Mouse (Mus musculus) liver, postnatal 0 days (tissue): ENCODE measurements around the gene Acbd3. TPM values are rescaled to one million over a fixed set of nuclear protein-coding genes. Genes with fewer than 3 reads are reported as not detected.
A peak's percentile ranks its signal among the peaks of the same experiment; 100 is the strongest.

Source experiments
- ATAC-seq: fragments of 200-750 bp; cut with Nextera tagmentation; 2 replicates; pipeline ENCODE4 v1.8.0; 2017; ENCODE audit warnings: mild to moderate bottlenecking, moderate library complexity
- DNase-seq: peaks from one replicate; pipeline ENCODE4 v3.0.0-alpha.2; 2016
- H3K27ac ChIP-seq: fragments of 300-500 bp; sonication (generic); 2 replicates; pipeline ENCODE4 v1.5.1; 2014; ENCODE audit warnings: antibody characterized with exemption, moderate library complexity, mild to moderate bottlenecking, low read depth
- H3K27me3 ChIP-seq: fragments of 300-500 bp; sonication (generic); 2 replicates; pipeline ENCODE4 v1.6.1; 2014; ENCODE audit warnings: low read length, control low read depth, mixed read lengths; ENCODE audit not compliant: insufficient read depth
- H3K36me3 ChIP-seq: fragments of 300-500 bp; sonication (generic); replicated peaks from 2 replicates; pipeline ENCODE4 v1.6.1; 2014; ENCODE audit warnings: mild to moderate bottlenecking, control low read depth, low read length, moderate library complexity, mixed read lengths; ENCODE audit not compliant: insufficient read depth
- H3K4me1 ChIP-seq: fragments of 300-500 bp; sonication (generic); 2 replicates; pipeline ENCODE4 v1.6.1; 2014; ENCODE audit warnings: antibody characterized with exemption, mild to moderate bottlenecking, control low read depth; ENCODE audit not compliant: insufficient read depth
- H3K4me2 ChIP-seq: fragments of 300-500 bp; sonication (generic); 2 replicates; pipeline ENCODE4 v1.6.1; 2014; ENCODE audit warnings: low read depth, mild to moderate bottlenecking, low read length, moderate library complexity, mixed read lengths
- H3K4me3 ChIP-seq: fragments of 300-500 bp; sonication (generic); 2 replicates; pipeline ENCODE4 v1.5.1; 2014; ENCODE audit warnings: low read depth, low read length
- H3K9ac ChIP-seq: fragments of 300-500 bp; sonication (generic); replicated peaks from 2 replicates; pipeline ENCODE4 v1.6.1; 2014; ENCODE audit warnings: mild to moderate bottlenecking, moderate library complexity
- H3K9me3 ChIP-seq: fragments of 300-500 bp; sonication (generic); 2 replicates; pipeline ENCODE4 v1.6.1; 2016; ENCODE audit warnings: mild to moderate bottlenecking, control low read depth, low read length, mixed read lengths
- CTCF ChIP-seq: sonication (generic); IDR thresholded peaks from 2 replicates; pipeline ENCODE4 v1.5.1; 2016; ENCODE audit warnings: antibody characterized with exemption, low read depth
- EP300 ChIP-seq: IDR thresholded peaks from 2 replicates; pipeline ENCODE4 v1.6.1; 2016; ENCODE audit warnings: antibody characterized with exemption, low read depth, mild to moderate bottlenecking
- WGBS: fragments of 180-500 bp; shearing (Covaris S2); extraction: QIAGEN DNeasy Blood & Tissue Kit; methylation state at CpG from one replicate; pipeline ENCODE4 v1.1.7; 2014; ENCODE audit not compliant: insufficient replicate concordance; 5-methylcytosine and 5-hydroxymethylcytosine counted together
- polyA plus RNA-seq: library from polyadenylated mRNA; unstranded; fragments of >200 nt; fragmentation: Nextera tagmentation; extraction: Ambion mirVana; gene quantifications from 2 replicates; pipeline ENCODE4 v1.2.1, GENCODE M21; 2015

Gene Acbd3
- polyA plus RNA-seq, 1 experiment from 2014 or later = 7.3 TPM

GRCm38 (mm10) chr1:180707813-180708212 is 18.0 kb upstream of the Acbd3 start:
- Histone ChIP-seq H3K9ac (no peak overlapping the region), H3K4me2 (no peak overlapping the region), H3K4me1 (peaks cover 11% of the 10 kb centered on the region; the same call in 1 of the 2 replicates), H3K36me3 (no peaks in the 10 kb centered on the region), H3K27ac (no peak overlapping the region), H3K4me3 (no peak overlapping the region), H3K9me3 (no peaks in the 10 kb centered on the region), H3K27me3 (no peaks in the 10 kb centered on the region)
- WGBS = 41% methylated on average over 3 of the region's 3 CpGs
- DNase-seq (no peak), ATAC-seq (peak; percentile 64)
- no peak for TF ChIP-seq CTCF

- H3K27ac ChIP-seq = no peak overlapping the region
- no peak for DNase-seq
- H3K36me3 ChIP-seq = no peaks in the 10 kb centered on the region
- H3K4me3 ChIP-seq = no peak overlapping the region
- 56% methylated on average over 14 of the region's 14 CpGs for WGBS
- TF ChIP-seq CTCF = no peak
- TF ChIP-seq EP300 = no peak
- no peak overlapping the region for H3K4me2 ChIP-seq
- ATAC-seq = 0 out of 2 replicates have a peak, but pooled peaks have one; percentile 12
- H3K9ac ChIP-seq = no peak overlapping the region
- H3K4me1 ChIP-seq = peaks cover 10% of the 10 kb centered on the region
- H3K9me3 ChIP-seq = no peaks in the 10 kb centered on the region
- no peaks in the 10 kb centered on the region for H3K27me3 ChIP-seq
Measured at GRCm38 (mm10) chr1:180708935-180709776, 16.7 kb upstream of the Acbd3 start.

- Histone ChIP-seq H3K27ac (no peak overlapping the region), H3K4me2 (no peak overlapping the region), H3K27me3 (no peaks in the 10 kb centered on the region), H3K36me3 (no peaks in the 10 kb centered on the region), H3K9me3 (no peaks in the 10 kb centered on the region), H3K4me1 (peaks cover 11% of the 10 kb centered on the region), H3K4me3 (no peak overlapping the region), H3K9ac (no peak overlapping the region)
- TF ChIP-seq CTCF = no peak
- TF ChIP-seq EP300 = no peak
- 44% methylated on average over 5 of the region's 5 CpGs for WGBS
- DNase-seq = no peak
- ATAC-seq = no peak
Measured at GRCm38 (mm10) chr1:180718756-180719155, 7.1 kb upstream of the Acbd3 start.

- TF ChIP-seq EP300 = no peak
- no peak for TF ChIP-seq CTCF
- Histone ChIP-seq H3K36me3 (no peaks in the 10 kb centered on the region), H3K27me3 (no peaks in the 10 kb centered on the region), H3K4me2 (no peak overlapping the region), H3K9me3 (no peaks in the 10 kb centered on the region), H3K27ac (no peak overlapping the region), H3K9ac (no peak overlapping the region), H3K4me1 (peaks cover 8% of the 10 kb centered on the region; the same call in 1 of the 2 replicates), H3K4me3 (no peak overlapping the region)
- ATAC-seq = no peak
- no peak for DNase-seq
- 78% methylated on average over 6 of the region's 6 CpGs for WGBS
Measured at GRCm38 (mm10) chr1:180719483-180719882, 6.4 kb upstream of the Acbd3 start.

GRCm38 (mm10) chr1:180719951-180720689 is 5.7 kb upstream of the Acbd3 start:
- Histone ChIP-seq H3K27me3 (no peaks in the 10 kb centered on the region), H3K36me3 (no peaks in the 10 kb centered on the region), H3K27ac (no peak overlapping the region), H3K4me2 (no peak overlapping the region), H3K4me3 (no peak overlapping the region), H3K9me3 (no peaks in the 10 kb centered on the region), H3K9ac (no peak overlapping the region), H3K4me1 (peaks cover 13% of the 10 kb centered on the region; the same call in 1 of the 2 replicates)
- WGBS = 38% methylated on average over 5 of the region's 5 CpGs
- peak; percentile 64 for ATAC-seq
- peak; percentile 98 for TF ChIP-seq CTCF
- no peak for TF ChIP-seq EP300
- DNase-seq = peak; percentile 88

GRCm38 (mm10) chr1:180722608-180723007 is 3.2 kb upstream of the Acbd3 start:
- ATAC-seq (no peak), DNase-seq (no peak)
- H3K4me2 ChIP-seq = 0 out of 2 replicates have a peak overlapping the region, but pooled peaks have one; percentile 3
- H3K9me3 ChIP-seq = no peaks in the 10 kb centered on the region
- no peak overlapping the region for H3K9ac ChIP-seq
- 59% methylated on average over 1 of the region's 1 CpGs for WGBS
- TF ChIP-seq EP300 (peak; percentile 59; the same call in 1 of the 2 replicates), CTCF (no peak)
- H3K4me3 ChIP-seq = no peak overlapping the region
- H3K4me1 ChIP-seq = peaks cover 24% of the 10 kb centered on the region
- H3K27me3 ChIP-seq = no peaks in the 10 kb centered on the region
- H3K27ac ChIP-seq = no peak overlapping the region
- H3K36me3 ChIP-seq = no peaks in the 10 kb centered on the region
